Mouse (Mus musculus): ENCODE measurements around the gene Rcbtb2.

Gene Rcbtb2

GRCm38 (mm10) chr14:73162192-73162800 lies 39.5 kb downstream of the Rcbtb2 start:
- DNase-seq: no peak

DNA sequence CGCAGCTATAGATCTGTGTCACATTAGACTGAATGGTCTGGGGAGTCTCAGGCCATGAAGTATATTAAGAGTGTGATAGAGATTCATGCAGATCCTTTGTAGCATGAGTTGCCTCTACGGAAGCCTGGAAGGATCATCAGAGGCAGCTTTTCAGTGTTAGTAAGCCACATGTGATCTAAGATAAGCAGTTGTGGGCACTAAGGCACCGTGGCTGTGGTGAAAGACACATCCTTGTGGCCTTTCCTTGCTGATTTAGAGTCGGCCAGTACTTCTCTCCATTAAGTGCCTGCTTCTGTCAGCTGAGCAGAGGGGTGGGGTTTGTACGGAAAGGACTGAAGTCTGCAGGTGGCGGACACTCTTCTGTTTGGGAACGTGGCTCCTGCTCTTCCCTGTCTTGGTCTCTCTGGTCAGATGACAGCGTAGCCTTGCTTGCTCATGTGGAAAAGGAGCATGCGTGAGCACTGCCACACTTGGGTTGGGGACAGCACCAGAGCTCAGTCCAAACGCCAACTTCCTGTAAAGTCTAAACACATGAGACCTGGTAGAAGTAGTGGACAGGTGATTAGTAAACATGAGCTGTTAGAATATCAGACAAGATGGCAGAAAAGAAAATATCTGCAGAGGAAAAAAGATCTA lies 40.6 kb downstream of the Rcbtb2 start:
- DNase-seq: no peak

- DNase-seq: peak; percentile 66 to 68
These were observed 42.3 kb downstream of the Rcbtb2 start for GRCm38 (mm10) chr14:73165136-73165535.

DNA sequence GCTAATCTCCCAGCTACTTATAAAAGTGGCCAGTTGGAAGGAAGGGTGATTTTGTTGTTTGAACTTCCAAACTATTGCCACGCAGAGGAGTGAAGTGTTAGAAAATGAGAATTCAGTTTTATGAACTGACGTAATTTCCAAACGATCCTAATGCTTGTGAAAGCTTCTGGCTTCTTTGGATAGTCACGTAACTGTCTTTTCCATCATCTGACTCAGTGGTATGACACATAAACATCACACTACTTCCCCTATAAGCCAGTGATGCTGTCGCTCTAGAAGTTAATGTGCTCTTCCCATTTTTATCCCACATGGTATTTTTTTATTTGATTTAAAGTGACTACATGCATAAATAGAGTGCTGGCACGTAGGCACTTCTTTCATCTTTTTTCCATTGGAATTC lies 45.8 kb downstream of the Rcbtb2 start:
- no peak for DNase-seq

GRCm38 (mm10) chr14:73169926-73170844 lies 47.3 kb downstream of the Rcbtb2 start:
- DNase-seq: peak; percentile 27 to 39

- no peak for DNase-seq
These were observed 49.6 kb downstream of the Rcbtb2 start for GRCm38 (mm10) chr14:73172196-73173011.

DNA sequence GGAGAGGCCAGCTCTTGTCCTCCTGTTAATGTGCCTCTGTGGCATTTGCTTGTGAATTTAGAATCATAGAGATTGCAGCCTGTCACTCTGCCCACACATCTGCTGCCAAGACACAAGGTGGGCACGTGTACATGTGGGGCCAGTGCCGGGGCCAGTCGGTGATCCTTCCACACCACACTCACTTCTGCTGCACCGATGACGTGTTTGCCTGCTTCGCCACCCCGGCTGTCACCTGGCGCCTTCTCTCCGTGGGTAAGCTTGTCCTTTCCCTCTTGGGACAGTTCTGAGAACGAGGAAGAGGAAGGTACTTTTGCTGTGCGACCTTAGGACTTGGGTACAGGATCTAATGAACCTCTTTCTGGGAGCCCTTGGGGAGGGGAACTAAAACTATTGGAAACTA lies 50.8 kb downstream of the Rcbtb2 start:
- no peak for DNase-seq

- no peak for DNase-seq
These were observed 51.5 kb downstream of the Rcbtb2 start for GRCm38 (mm10) chr14:73174091-73174995.

GRCm38 (mm10) chr14:73175031-73175430 lies 52.2 kb downstream of the Rcbtb2 start:
- no peak for DNase-seq

DNA sequence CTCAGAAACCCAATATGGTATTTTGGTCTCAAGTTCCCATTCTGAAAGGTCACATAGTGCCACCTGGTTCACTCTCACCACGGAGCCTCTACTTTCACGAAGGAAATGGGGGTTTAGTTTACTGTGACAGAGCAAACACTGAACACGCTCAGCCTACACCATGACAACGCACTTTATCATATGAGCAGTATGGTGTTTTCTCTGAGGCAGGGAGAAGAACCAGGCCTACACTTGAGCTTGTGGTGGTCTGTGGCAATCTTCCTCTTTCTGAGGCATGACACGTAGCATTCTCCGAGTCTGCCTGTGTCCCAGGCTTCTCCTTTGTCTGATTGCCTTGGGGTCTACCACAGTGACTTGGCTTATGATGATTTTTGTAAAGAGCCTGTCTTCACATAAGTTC lies 53.0 kb downstream of the Rcbtb2 start:
- DNase-seq: no peak

GRCm38 (mm10) chr14:73176266-73176665 lies 53.4 kb downstream of the Rcbtb2 start:
- DNase-seq: no peak

DNA sequence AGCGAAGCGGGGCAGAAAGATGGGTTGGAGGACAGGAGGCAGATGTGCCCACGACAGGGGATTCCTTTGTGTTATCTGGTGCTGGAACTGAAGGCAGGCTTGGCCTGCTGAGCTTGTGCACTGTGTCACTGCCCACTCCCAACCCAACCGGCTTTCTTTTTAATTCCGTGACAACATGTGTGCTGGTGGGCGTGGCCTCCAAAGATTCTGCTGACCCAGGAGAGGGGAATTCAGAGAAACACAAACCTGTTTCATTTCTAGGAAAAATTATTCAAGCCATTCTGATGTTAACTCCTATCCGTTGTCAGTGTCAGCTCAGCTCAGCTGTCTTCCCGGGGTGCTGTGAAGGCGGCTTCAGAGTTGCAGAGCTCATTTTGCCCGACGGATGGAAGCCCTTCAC lies 55.1 kb downstream of the Rcbtb2 start:
- DNase-seq: peak in 1 of 2 experiments; percentile 68

- peak; percentile 48 to 60 for DNase-seq
These were observed 56.4 kb downstream of the Rcbtb2 start for GRCm38 (mm10) chr14:73179221-73179681.

DNA sequence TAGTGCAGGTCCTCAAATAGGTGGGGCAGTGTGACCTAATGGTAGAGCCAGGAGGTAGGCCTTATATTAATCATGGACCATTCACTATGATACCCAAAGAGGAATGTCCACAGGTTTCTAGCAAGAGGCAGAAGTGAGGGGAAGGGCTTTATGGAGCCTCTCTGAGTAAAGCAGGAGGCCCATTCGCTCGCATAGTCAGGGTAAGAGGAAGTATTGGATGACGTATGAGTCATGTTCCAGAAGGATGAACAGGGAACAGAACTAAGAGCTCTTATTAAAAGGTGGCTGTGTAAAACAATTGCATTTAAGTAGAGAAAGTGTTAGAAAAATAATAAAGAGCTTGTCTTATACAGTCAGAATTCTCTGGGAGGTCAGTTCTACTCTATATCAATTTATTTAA lies 57.8 kb downstream of the Rcbtb2 start:
- no peak for DNase-seq

DNA sequence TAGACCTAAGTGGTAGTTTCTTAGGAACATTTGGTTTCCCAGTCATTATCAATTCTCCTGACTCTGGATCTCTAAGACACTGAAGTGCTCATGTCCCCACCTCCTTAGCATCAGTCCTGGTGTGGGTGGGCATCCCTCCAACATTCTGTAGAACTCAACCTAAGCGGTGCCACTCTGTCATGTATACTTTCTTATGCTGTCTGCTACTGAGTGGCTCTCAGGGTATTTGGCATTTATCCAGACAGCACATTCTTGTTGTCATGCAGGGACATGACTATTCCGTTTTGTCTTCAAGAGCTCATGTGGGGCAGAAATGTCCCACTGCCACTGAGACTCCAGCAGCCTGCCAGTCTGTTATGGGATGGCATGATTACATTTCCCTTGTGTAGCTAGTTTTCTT lies 58.3 kb downstream of the Rcbtb2 start:
- no peak for DNase-seq

- no peak for DNase-seq
These were observed 64.0 kb downstream of the Rcbtb2 start for GRCm38 (mm10) chr14:73186875-73187274.

GRCm38 (mm10) chr14:73199058-73199457 lies 76.2 kb downstream of the Rcbtb2 start:
- DNase-seq: no peak

GRCm38 (mm10) chr14:73201447-73201846 lies 78.6 kb downstream of the Rcbtb2 start:
- no peak for DNase-seq

DNA sequence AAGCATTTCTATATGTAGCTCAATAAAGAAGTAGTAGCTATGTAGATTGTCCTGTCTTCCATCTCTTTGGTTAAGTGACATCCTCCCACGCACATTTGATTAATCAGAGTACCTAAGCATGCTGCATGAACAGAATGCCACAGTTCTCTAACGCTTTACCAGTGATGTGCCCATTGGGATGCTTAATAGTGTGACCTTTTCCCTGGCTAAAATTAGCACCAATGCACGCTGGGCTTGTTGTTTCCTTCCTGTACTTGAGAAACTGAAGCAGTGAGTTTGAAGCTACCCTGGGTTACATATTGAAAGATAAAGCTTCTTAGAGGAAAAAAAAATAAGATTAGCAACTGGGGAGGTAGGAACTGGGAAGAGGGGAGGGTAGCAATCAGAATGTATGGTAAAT lies 81.2 kb downstream of the Rcbtb2 start:
- no peak for DNase-seq

GRCm38 (mm10) chr14:73209262-73209661 lies 86.4 kb downstream of the Rcbtb2 start:
- DNase-seq: peak; percentile 31 to 41

GRCm38 (mm10) chr14:73210196-73210595 lies 87.4 kb downstream of the Rcbtb2 start:
- no peak for DNase-seq

GRCm38 (mm10) chr14:73211477-73211876 lies 88.6 kb downstream of the Rcbtb2 start:
- no peak for DNase-seq

Data from kidney, postnatal 36 days (tissue).